Mouse (Mus musculus): ENCODE data around the gene Klf11.

Klf11 gene

GRCm38 (mm10) chr12:24705502-24706263 is 54.6 kb downstream of the Klf11 start:
- DNase-seq: no peak

DNA sequence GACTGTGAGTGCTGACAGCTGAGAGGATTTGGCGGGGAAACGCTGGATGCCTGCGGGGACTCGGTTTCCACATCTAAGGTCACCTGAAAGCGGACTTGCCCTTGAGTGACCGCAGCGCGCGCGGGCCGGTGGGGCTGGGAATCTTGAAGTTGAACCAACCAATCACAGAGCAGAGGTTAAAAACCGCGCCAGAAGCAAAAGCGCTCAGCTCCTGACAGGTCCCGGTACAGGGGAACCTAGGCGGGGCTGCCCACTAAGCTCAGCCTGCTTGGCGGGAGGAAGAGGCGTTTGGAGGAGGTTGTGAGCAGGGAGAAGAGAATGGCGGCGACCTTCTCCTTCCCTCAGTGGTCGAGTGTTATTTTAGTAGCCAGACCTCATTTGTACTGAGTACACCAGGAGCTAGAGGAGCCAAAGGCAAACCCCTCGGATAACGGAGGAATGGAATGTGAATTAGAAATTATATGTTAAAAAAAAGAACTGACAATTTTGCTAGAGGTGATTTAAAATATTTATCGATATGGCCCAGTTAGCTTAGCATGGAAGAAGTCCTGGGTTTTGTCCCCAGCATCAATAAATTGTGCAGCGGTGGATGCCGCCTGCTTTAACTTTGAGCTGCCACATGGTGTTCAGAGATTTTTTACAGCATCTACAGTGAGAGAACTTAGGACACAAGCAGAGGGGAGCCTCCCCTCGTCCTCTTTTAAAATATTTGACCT is 55.8 kb downstream of the Klf11 start:
- no peak for DNase-seq

DNA sequence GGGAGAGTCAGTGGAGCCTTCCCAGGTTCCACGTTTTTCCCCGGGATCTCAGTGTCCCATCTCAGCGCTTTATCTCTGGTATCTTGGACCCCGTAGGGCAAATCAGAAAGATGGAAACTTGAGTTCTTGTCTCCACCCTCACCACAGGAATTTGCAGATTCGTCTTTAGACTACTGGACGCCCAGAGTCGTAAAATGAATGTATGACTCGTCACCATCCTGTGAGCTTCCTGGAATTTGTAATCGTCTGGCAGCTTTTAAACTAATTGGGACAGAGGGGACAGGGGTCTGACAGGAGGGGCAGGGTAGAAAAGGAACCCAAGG is 56.4 kb downstream of the Klf11 start:
- DNase-seq: no peak

- DNase-seq: peak; percentile 87 to 91
Measured at GRCm38 (mm10) chr12:24707954-24708823, 57.1 kb downstream of the Klf11 start, which contains the start of gene Rrm2. Rrm2 (plus strand) TSS chr12:24708241.

DNA sequence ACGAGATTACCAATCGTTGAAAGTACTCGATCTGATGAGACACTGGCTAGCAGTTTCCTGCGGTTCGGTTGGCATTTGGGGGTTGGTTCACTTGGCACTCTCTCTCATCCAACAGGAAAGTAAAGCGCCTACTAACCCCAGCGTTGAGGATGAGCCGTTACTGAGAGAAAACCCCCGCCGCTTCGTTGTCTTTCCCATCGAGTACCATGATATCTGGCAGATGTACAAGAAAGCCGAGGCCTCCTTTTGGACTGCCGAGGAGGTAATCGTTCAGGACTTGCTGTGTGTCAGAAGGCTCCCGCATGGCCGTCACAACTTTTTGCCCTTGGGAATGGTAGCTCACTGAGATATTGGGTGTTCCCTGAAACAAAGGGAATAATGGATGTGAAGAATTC is 57.7 kb downstream of the Klf11 start:
- DNase-seq: no peak

- DNase-seq: no peak
Measured at GRCm38 (mm10) chr12:24709409-24709808, 58.3 kb downstream of the Klf11 start.

- DNase-seq: peak in 1 of 2 experiments; percentile 37
Measured at GRCm38 (mm10) chr12:24709831-24710508, 58.9 kb downstream of the Klf11 start.

GRCm38 (mm10) chr12:24710672-24711071 is 59.6 kb downstream of the Klf11 start:
- DNase-seq: no peak
